Mouse (Mus musculus) kidney, adult 2 months (tissue): ENCODE measurements at regions not wholly inside any gene's neighbourhood (a gene's known extent, or its start where the extent isn't known, plus 50 kb on each side); places are given as distances from the start of the nearest gene placed in this dataset.

Experiments used
- CTCF ChIP-seq: fragments of 200-500 bp; conservative IDR thresholded peaks from 2 replicates; pipeline ENCODE4 v1.5.1; 2011; ENCODE audit warnings: low read depth, mild to moderate bottlenecking, control low read depth, low read length, moderate library complexity, mixed read lengths; ENCODE audit not compliant: insufficient read depth, insufficient read length
- POLR2A ChIP-seq: fragments of 200-500 bp; IDR thresholded peaks from one replicate; pipeline ENCODE4 v1.6.1; 2011; ENCODE audit warnings: low read depth, low read length, control low read depth

DNA sequence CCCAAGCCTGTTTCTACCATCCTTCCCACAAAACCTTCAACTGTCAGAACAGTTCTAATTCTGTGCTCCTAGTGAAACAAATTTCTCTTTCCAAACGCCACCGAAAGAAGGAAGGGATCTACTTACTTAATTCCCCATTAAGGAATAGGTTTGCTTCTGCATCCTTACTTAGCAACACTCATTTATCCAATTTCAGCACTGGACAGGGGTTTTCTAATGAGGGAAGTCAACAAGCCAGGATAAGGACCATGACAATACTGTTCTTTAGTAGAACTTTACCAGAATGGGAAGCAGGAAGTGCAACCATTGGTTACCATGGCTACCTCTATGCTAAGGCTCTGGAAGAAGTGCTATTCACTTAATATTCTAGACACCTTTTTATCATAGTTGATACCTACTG is 68.6 kb upstream of the Id4 start:
- TF ChIP-seq CTCF (no peak), POLR2A (no peak)
